Mouse (Mus musculus) brain, embryonic 14.5 days (tissue): ENCODE measurements around the gene Klk1b4.
"Not testable (repeated sequence)": the region's sequence is repeated elsewhere in the genome, so short reads cannot be mapped to it uniquely, and the experiment has no call there.

Experiments
- CTCF ChIP-seq: fragments of 200-500 bp; IDR thresholded peaks from 2 replicates; pipeline ENCODE4 v1.5.1; 2012; ENCODE audit warnings: inconsistent platforms, mild to moderate bottlenecking, moderate library complexity, borderline replicate concordance; ENCODE audit not compliant: insufficient read depth, insufficient read length; ENCODE audit errors: extremely low read depth
- POLR2A ChIP-seq: fragments of 200-500 bp; IDR thresholded peaks from 2 replicates; pipeline ENCODE4 v1.6.1; 2012; ENCODE audit warnings: mild to moderate bottlenecking, inconsistent platforms, borderline replicate concordance; ENCODE audit not compliant: poor library complexity, insufficient read depth, insufficient read length, severe bottlenecking; ENCODE audit errors: extremely low read depth

DNA sequence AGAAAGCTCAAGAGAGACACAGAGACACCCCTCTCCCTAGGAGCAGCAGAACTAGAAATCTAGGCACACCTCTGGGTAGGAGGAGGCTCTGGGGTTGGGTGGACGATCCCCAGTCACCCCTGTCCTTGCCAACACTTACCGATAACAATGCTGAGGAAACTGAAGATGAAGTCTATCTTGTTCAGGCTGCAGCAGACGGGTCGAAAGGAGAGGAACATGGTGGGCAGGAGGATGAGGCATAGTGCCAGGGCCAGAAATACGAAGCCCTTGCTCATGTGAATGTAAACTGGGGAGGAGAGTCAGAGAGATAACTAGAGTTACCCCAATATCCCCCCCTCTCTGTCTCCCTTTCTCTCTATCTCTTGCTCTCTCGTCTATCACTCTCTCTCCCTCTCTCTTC lies 15.1 kb downstream of the Klk1b4 start:
- not testable (repeated sequence) for TF ChIP-seq CTCF, POLR2A
